Mouse (Mus musculus) liver, adult 2 months (tissue): ENCODE results near the gene Rtkn2. TPM values are rescaled to one million over a fixed set of nuclear protein-coding genes. Genes with fewer than 3 reads are reported as not detected.

Experiments
- DNase-seq: peaks from one replicate; pipeline ENCODE4 v3.0.0-alpha.2; 2011; ENCODE audit warnings: low read depth, low spot score; ENCODE audit errors: extremely low read depth
- H3K27ac ChIP-seq: fragments of 200-500 bp; replicated peaks from 2 replicates; pipeline ENCODE4 v1.5.1; 2012; ENCODE audit warnings: low read depth, mild to moderate bottlenecking, control low read depth, inconsistent platforms, low read length; ENCODE audit not compliant: insufficient read depth
- H3K27me3 ChIP-seq: fragments of 200-500 bp; 2 replicates; pipeline ENCODE4 v1.6.1; 2012; ENCODE audit warnings: mild to moderate bottlenecking, moderate library complexity, low read length, inconsistent platforms; ENCODE audit not compliant: control insufficient read depth, insufficient read depth
- H3K36me3 ChIP-seq: fragments of 200-500 bp; 2 replicates; pipeline ENCODE4 v1.6.1; 2012; ENCODE audit warnings: low read length, inconsistent platforms; ENCODE audit not compliant: control insufficient read depth, insufficient read depth
- H3K4me1 ChIP-seq: fragments of 200-500 bp; 2 replicates; pipeline ENCODE4 v1.6.1; 2011; ENCODE audit warnings: low read length; ENCODE audit not compliant: control insufficient read depth, insufficient read depth
- H3K4me3 ChIP-seq: fragments of 200-500 bp; 2 replicates; pipeline ENCODE4 v1.5.1; 2011; ENCODE audit warnings: low read depth, mild to moderate bottlenecking, control low read depth, low read length, moderate library complexity; ENCODE audit not compliant: insufficient read depth
- H3K79me2 ChIP-seq: fragments of 200-500 bp; 2 replicates; pipeline ENCODE4 v1.6.1; 2012; ENCODE audit warnings: inconsistent platforms, mild to moderate bottlenecking, low read length, moderate library complexity; ENCODE audit not compliant: control insufficient read depth, insufficient read depth
- H3K9ac ChIP-seq: fragments of 200-500 bp; 2 replicates; pipeline ENCODE4 v1.6.1; 2012; ENCODE audit warnings: low read depth, mild to moderate bottlenecking, control low read depth, inconsistent platforms, low read length
- CTCF ChIP-seq: fragments of 200-500 bp; IDR thresholded peaks from 2 replicates; pipeline ENCODE4 v1.5.1; 2011; ENCODE audit warnings: low read depth, low read length, control low read depth
- POLR2A ChIP-seq: fragments of 200-500 bp; IDR thresholded peaks from 2 replicates; pipeline ENCODE4 v1.6.1; 2011; ENCODE audit warnings: low read length, control low read depth; ENCODE audit not compliant: insufficient read depth; ENCODE audit errors: extremely low read depth
- WGBS: fragments of 180-500 bp; shearing (Covaris S2); methylation state at CpG from one replicate; pipeline ENCODE4 v1.1.7; 2018; 5-methylcytosine and 5-hydroxymethylcytosine counted together
- polyA plus RNA-seq: library from polyadenylated mRNA; depleted of rRNA; stranded (reverse); fragments of >200 nt; gene quantifications from 2 replicates; pipeline ENCODE4 v1.2.3, GENCODE M21; 2012
- total RNA-seq: library from RNA; depleted of rRNA; stranded (reverse); fragments of >200 nt; gene quantifications from 2 replicates; pipeline ENCODE4 v1.2.3, GENCODE M21; 2014

Gene Rtkn2
- total and polyA plus RNA-seq, 2 experiments = 0.09 TPM; not detected in 1

DNA sequence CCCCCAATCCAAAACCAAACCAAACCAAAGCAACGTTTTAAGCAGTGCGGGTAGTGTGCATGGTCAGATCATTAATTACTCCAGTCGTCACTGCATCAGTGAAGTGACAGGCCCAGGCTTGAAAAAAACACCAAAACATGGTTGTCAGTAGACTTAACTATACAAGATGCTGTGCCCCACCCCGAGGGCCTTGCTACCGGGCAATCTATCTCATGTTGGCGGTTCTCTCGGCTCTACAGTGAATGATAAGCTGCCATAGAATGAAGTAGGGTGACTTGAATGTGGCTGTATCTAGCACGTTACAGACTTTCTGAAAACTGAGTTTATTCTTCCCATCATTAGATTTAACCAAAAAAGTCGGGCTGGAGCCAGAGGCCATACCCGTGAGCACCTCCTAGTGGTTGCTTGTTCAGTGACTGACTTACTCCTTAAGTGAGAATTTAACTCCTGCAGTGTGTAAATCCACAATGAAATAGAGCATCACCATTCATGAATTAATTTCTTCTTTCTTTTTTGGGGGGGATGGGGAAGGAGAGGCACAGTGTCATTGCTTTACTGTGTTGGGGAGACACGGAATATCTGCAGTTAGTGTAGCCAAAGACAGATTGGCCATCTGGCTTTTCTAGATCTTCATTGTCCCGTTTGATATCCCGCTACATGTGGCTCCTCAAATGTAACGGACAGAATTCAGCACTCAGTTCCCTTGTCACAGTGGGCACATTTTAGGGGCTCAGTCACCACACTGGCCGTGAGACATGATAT lies 110.2 kb downstream of the Rtkn2 start:
- DNase-seq = peak; percentile 58
- peak overlapping the region; percentile 80 for H3K27ac ChIP-seq
- H3K4me1 ChIP-seq = peaks cover 25% of the 10 kb centered on the region
- 51% methylated on average over 15 of the region's 15 CpGs for WGBS
- TF ChIP-seq CTCF = peak; percentile 58
- no peak for TF ChIP-seq POLR2A
- peak overlapping the region; percentile 54; the same call in 1 of the 2 replicates for H3K9ac ChIP-seq
- H3K79me2 ChIP-seq = no peaks in the 10 kb centered on the region
- H3K36me3 ChIP-seq = peaks cover under 1% of the 10 kb centered on the region; the same call in 1 of the 2 replicates
- no peaks in the 10 kb centered on the region for H3K27me3 ChIP-seq
- no peak overlapping the region for H3K4me3 ChIP-seq

DNA sequence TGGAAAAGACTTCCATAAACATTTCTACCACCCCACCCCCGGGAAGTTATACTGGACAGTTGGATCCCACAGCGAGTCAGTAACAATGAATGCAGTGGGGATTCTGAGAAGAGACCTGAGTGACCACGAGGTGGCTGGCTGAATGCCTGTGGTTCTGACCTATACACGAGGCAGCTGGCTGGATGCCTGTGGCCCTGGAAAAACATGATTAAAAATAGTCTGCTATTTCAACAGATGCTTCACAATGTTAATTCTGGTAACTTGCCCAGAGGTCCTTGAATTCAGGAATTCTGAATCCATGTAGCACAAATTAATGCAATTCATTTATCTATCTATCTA lies 110.8 kb downstream of the Rtkn2 start:
- Histone ChIP-seq H3K4me1 (peaks cover 27% of the 10 kb centered on the region), H3K27me3 (no peaks in the 10 kb centered on the region), H3K4me3 (no peak overlapping the region), H3K79me2 (no peaks in the 10 kb centered on the region), H3K27ac (peak overlapping the region; percentile 80), H3K9ac (peak overlapping the region; percentile 54; the same call in 1 of the 2 replicates), H3K36me3 (peaks cover 4% of the 10 kb centered on the region; the same call in 1 of the 2 replicates)
- no peak for TF ChIP-seq POLR2A
- no peak for TF ChIP-seq CTCF
- WGBS = 5% methylated on average over 4 of the region's 4 CpGs
- peak; percentile 94 for DNase-seq

DNA sequence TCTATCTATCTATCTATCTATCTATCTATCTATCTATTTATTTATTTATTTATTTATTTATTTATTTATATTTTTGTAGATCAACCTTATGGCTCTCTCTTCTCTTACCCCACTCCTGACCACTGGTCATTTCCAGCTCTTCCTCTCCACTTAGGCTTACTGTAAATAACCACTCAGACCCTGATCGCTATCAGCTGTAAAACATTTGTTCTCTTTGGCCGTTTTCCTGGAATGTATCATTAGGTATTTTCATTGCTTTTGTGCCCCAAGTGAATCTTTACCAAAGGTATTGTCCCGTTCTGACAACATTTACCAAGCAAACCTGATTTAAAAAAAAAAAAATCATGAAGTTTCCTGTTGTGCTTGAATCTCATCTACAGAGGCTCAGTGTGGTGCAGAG lies 111.2 kb downstream of the Rtkn2 start:
- peak overlapping the region; percentile 89 for H3K27ac ChIP-seq
- no peak overlapping the region for H3K4me3 ChIP-seq

DNA sequence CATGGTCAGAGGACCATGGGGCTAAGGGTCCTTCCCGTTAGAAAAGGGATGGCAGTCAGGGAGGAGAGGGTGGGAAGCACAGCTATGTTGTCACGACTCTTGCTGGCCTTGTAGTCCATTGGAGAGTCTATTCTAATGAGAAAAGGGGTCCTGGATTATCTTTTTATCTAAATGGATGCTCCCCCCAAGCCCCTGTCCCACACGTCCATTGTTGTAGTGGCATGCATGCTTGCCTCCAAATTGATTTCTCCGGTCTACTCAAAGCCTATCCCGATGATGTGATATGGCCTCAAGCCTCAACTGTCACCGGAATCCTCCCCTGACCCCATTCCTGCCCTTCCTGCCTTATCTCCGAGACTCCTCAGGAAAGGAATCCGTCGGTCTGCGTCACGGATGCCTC lies 111.6 kb downstream of the Rtkn2 start:
- H3K27me3 ChIP-seq = no peaks in the 10 kb centered on the region
- H3K9ac ChIP-seq = peak overlapping the region; percentile 18
- no peak for DNase-seq
- H3K4me3 ChIP-seq = no peak overlapping the region
- peak overlapping the region; percentile 89 for H3K27ac ChIP-seq
- WGBS = 50% methylated on average over 11 of the region's 11 CpGs
- H3K79me2 ChIP-seq = no peaks in the 10 kb centered on the region
- peaks cover 27% of the 10 kb centered on the region for H3K4me1 ChIP-seq
- TF ChIP-seq CTCF = no peak
- TF ChIP-seq POLR2A = no peak
- peaks cover 9% of the 10 kb centered on the region for H3K36me3 ChIP-seq

More for the DNA sequence above, 111.2 kb downstream of the Rtkn2 start:
- peak; percentile 73 for DNase-seq
- Histone ChIP-seq H3K79me2 (no peaks in the 10 kb centered on the region), H3K36me3 (peaks cover 5% of the 10 kb centered on the region; the same call in 1 of the 2 replicates), H3K4me1 (peaks cover 27% of the 10 kb centered on the region), H3K27me3 (no peaks in the 10 kb centered on the region), H3K9ac (peak overlapping the region; percentile 18; the same call in 1 of the 2 replicates)
- TF ChIP-seq POLR2A = no peak
- TF ChIP-seq CTCF = no peak
- WGBS = 12% methylated on average over 3 of the region's 3 CpGs

DNA sequence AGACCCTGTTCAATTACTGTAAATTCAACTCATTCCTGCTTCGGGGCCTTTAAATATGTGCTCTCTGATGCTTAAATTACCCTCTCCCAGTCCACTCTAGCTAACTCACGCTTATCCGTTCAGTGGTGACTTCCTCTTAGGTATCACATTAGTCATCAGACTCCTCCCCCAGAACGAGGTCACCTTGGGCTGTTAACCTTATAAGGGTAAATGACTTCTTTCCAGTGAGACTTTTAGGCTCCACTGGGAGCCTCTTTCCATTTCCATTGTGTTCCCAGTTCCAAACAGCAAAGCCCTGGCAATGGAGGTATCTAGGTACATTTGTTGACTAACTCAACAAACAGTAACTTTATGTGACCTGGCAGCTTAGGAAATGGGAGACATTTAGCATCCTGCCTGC lies 112.5 kb downstream of the Rtkn2 start:
- Histone ChIP-seq H3K27ac (peak overlapping the region; percentile 89), H3K4me3 (no peak overlapping the region), H3K27me3 (no peaks in the 10 kb centered on the region), H3K36me3 (peaks cover 18% of the 10 kb centered on the region), H3K4me1 (peaks cover 27% of the 10 kb centered on the region), H3K79me2 (no peaks in the 10 kb centered on the region), H3K9ac (no peak overlapping the region)
- DNase-seq = peak; percentile 89
- no peak for TF ChIP-seq POLR2A
- no peak for TF ChIP-seq CTCF
- WGBS = 25% methylated on average over 4 of the region's 4 CpGs

DNA sequence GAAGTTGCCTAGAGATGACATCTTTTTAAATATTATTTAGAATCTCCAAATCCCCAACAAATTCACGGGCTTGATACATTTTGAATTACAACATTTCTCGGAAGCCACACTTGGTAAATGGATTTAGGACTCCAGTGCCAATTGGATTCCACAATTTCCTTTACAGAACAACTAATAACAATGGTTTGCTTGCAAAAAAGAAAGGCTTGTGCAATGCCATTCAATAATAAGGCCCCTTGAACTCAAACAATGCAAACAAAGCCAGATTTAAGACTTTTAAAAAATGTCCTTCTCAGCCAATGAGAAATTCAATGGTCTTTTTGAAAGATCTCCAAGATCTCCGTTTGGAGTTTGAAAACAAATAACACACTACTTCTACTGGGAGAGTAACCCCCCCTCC lies 114.1 kb downstream of the Rtkn2 start:
- Histone ChIP-seq H3K79me2 (no peaks in the 10 kb centered on the region), H3K36me3 (peaks cover 34% of the 10 kb centered on the region), H3K27me3 (no peaks in the 10 kb centered on the region), H3K9ac (no peak overlapping the region), H3K4me3 (no peak overlapping the region), H3K27ac (peak overlapping the region; percentile 67), H3K4me1 (peaks cover 27% of the 10 kb centered on the region)
- 25% methylated on average over 3 of the region's 3 CpGs for WGBS
- TF ChIP-seq POLR2A (no peak), CTCF (no peak)
- peak; percentile 72 for DNase-seq
